Mouse (Mus musculus): ENCODE data around the gene Traf6.

Gene Traf6

DNA sequence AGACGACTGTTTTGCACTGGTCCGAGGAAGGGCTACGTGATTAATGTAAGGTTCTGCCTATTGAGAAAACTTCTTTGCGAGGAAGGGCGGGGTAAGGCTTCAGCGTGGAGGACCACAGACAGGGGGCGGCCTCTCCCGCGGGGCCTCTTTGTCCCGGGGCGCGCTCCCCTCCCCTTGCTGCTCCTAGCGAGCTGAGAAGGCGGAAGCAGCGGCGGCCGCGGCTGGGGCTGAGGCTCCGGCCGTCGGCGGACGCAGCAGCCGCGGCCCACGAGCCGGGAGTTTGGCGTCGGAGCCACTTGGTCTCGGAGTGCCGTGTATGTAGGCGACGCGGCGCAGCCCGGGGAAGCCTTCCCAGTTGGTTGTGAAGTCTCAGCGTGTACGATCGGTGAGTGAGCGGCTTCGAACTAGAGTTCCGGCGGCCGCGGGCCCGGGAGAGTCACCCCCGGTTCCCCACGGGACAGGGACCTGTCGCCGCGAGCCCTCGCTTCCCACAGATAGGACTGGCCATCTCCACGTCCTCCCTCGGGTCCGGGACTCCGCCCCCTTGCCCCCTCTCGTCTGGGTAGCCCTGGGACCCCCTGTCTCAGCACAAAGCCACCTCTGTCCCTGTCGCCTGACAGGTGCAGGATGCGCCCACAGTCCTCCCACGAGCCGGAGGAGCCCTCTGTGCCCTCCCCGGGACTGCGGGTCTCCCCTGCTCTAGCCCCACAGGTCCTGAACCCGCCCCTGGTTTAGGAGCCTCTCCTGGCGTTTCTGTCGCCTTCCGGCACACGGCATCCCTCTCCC lies at the start of gene Traf6:
Gene Traf6 (plus strand): TSS at position 194 of the 786 bp plus-strand sequence.
- peak; percentile 87 for DNase-seq (ENCODE audit: low spot score)

DNA sequence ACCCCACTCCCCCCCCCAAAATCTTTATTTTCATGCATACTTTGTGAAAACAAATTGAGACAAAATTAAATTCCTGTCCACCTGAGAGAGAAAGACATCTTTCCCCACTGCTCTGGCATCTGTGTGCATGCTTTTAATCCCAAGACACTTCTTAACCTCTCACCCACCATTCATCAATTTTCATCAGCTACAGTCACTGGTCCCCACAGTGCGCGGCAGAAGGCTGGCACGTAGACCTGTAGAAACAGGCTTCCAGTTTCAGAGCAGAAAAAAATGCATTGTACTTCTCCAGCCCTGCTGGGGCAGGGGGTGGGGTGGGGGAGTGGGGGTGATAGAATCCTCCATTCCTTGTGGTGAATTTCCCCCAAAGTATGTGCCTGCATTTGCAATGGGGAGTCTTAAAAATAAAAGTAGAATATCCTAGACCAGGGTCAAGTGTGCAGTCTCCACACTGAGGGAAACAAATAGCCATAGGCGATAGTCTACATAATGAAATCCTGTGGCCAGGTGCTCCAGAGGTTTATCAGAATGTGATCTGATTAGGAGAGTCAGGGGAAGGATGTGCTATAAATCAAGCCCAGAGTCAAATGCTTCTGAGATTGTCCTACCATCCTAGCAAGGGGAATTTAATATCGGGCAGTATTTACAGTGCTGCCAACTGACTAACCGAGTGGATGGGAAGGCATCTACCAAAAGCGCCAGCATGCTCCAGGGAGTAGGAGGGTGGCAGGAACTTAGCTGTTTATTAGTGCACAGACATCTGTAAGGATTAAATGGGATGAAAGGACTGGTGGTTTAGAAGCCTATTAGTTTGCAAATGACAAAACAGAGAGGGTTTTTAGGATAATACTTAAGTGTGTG lies 39.0 kb upstream of the Traf6 start:
- DNase-seq (ENCODE audit: low spot score) = no peak

DNA sequence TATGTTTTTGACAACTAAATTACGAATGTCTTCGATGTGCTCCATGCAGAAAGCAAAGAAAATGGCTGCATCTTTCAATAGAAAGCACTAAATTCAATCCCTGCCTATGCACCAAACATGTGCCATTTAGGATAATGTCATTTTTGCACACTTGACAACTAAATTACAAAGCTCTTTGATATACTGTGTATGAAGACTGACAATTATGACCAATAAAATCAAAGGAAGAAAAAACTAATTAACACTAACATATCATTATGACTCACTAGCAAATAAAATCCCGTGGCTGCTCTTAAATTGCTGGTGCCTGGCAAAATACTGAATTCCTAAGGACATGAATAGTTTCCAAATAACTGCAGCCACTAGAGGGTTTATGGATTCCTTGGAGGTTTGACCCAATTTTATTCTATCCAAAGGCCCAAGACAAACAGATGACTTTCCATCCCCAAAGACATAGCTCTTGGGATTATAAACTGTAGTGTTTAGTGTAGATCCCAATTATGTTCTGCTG lies 38.3 kb upstream of the Traf6 start:
- DNase-seq (ENCODE audit: low spot score) = no peak

DNA sequence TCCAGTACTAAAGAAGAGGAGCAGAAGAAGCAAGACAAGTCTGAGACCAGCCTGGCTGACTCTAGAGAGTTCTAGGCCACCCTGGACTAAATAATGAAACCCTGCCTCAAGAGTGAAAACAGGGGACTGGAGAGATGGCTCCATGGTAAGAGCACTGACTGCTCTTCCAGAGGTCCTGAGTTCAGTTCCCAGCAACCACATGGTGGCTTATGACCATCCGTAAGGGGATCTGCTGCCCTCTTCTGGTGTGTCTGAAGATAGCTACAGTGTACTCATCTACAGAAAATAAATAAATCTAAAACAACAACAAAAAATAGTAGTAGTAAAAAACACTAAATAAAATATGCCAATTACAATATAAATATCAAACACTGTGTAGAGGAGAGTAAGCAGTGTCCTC lies 32.4 kb upstream of the Traf6 start:
- no peak for DNase-seq (ENCODE audit: low spot score)

DNA sequence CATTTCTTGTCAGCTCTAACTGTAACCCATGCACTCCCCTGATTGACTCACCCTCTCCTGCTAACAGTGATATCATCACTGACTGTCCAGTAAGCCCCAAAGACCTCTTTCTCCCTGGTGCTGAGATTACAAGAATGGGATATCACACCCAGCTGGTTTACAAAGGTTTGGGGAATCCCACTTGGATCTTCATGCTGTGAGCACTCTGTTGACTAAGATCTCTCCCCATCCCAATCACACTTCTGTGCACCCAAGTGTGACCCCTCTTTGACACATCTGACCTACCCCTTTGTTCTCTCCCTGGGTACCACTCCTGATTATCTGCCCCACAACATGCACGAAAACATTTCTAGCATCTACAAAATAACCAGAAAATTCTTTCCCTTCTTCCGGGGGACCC lies 29.9 kb upstream of the Traf6 start:
- DNase-seq (ENCODE audit: low spot score) = no peak

DNA sequence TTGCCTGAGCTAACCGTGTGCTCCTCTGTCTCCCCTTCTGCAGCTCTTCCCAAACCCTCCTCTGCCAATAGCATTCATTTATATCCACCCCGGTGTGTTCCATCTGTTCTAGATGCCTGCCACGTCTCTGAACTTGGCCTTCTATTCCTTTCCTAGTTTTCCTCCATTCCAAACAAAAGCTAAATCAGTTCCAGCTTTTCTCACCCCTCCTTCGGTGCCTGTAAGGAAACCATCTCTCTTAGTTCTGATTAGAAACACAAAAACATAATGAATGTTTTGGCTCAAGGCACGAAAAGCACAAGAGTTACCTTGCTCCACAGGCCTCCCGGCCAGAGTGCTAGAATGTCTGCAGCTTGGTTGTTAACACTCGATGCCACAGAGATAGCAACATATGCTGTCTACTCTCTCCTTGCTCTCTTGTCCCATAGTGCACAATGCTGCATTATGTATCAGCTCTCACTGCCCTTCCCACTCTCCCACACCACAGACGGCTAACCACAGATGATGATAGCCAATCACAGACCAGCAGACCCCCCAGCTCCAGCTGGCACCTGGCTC lies 29.0 kb upstream of the Traf6 start, which contains the start of the genes Rag1 and B230118H07Rik:
Gene Rag1 (minus strand): TSS at position 388 of the 558 bp plus-strand sequence.
Gene B230118H07Rik (minus strand): TSS at position 419 of the 558 bp plus-strand sequence.
- DNase-seq (ENCODE audit: low spot score) = no peak

DNA sequence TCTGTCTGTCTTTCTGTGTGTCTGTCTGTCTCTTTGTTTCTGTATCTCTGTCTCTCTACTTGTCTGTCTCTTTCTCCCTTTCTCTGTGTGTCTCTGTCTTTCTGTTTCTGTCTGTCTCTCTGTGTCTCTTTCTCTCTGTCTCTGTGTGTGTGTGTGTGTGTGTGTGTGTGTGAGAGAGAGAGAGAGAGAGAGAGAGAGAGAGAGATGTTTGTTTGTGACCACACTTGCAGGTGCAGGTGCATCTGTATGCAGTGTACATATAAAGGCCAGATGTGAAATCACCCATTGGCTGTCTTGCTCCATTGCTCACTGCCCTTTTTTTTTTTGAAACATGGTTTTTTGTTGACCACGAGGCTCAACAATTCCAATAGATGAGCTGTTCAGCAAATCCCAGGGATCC lies 27.8 kb upstream of the Traf6 start:
- no peak for DNase-seq (ENCODE audit: low spot score)

DNA sequence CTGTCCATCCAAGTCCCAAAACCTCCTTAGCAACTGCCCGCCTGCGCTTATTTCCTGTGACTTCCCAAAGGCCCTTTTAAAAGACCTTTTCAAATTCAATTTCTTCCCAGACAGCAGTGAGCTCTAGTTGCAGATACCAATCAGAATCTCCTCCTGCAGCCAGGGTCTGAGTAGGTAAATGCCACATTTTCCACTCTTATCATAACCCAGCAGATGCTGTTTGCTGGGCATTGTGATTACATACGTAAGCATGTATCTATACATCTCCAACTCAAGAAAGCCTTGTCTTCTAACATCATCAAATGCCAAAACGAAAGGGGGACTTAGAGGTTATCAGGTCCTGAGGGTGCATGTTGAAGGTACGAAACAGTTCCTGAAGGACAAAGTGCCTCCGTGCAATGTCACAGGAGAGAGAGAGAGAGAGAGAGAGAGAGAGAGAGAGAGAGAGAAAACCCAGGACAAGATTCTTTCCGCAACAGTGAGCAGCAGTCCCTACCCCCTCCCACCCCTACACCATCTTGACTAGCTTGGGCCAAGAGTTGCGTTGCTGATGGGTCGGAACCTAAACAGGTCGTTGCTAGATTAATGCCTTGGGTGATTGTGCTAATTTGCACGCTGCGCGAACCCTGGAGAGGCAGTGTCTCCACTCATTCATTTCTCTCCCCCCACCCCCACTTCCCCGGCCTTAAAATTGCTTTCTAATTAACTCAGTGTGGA lies 25.9 kb upstream of the Traf6 start:
- DNase-seq (ENCODE audit: low spot score) = no peak

DNA sequence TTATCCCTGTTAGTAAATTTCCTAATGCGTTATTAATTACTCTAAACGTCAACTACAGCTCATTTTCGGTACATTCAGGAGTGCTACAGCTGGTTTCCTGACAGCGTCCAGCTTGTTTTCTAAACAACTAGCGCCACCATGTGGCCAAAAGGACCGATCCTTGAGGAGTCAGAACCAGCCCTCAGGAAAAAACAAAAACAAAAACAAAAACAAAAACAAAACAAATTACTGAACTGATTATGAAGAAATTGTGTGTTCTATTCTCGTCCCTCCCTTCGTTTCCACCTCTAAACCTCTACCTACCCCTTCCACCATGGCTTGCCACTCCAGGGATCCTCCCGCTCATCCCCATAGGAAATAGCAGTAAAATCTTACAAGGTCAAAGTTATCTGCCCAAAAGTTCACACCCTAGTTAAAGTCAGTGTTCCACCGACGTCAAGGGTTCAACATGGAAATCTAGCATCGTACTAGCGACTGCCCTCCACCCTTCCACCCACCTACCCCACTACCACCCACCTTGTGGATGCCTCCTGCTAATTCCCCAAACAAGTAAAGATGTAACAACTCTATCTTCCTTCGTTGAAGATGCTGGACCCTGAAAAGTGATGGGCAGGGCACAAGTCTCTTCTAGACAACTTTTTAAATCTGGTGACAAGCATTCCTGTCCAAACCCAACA lies 25.2 kb upstream of the Traf6 start:
- DNase-seq (ENCODE audit: low spot score) = peak; percentile 89

DNA sequence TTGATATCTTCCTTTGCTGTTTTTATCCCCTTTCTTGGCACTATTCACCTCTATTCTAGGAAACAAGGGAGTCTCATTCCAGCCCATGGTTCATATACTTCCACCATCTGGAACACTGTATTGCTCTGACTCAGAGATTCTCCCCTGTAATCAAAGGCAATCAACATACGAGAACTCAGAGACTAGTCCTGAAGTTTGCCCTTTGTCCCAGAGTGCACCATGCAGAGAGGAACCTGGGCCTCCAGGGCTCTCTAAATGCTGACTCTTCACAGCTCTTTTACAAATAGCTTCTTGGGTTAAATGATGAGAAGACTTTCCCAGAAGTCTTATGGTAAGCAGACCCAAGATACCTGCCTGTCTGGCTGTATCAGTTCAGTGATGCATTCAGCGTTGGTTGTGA lies 17.7 kb upstream of the Traf6 start:
- DNase-seq (ENCODE audit: low spot score) = no peak

DNA sequence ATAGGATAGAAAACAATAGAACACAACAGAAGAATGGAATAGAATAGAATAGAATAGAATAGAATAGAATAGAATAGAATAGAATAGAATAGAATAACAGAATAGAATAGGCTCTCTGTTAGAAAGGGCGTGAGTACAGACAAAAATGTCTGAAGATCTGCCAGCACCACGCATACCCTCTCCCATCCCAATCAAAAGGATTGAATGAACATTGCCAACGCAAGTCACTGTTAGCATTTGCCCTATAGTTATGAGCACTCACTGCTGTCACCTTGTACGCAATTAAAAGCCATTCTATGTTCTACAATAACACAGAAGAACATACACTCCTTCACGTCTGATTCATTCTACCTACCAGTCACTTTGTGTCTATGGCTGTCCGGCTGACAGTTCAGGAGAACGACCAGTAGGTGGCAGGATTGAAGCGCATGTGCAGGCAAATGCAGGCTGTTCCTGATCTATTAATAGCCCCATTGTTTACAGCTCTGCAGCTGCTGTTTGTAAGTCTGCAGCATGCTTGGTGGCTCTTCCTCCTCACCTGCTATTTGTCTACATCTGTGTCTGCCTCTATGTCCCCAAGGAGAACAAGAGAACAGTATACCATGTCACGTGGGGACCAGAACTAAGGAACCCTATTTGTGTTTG lies 13.0 kb upstream of the Traf6 start:
- DNase-seq (ENCODE audit: low spot score) = peak; percentile 90

DNA sequence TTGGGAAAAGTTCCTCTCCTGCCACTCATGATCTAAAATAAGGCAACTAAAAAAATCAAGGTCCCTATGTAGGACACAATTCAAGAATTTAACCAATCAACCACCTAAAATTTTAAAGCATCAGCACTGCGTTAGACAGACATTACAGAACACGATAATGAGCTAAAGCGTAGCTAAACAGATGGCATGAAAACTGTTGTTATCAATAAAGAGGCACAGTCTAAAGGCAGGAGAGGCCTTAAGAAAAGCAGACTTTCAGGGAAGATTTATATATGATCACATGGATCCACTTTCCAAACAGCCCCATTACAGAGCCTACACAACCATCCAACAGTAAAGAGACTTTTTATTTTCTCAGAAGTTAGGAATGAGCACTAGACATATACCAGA lies 12.5 kb upstream of the Traf6 start:
- DNase-seq (ENCODE audit: low spot score) = no peak

DNA sequence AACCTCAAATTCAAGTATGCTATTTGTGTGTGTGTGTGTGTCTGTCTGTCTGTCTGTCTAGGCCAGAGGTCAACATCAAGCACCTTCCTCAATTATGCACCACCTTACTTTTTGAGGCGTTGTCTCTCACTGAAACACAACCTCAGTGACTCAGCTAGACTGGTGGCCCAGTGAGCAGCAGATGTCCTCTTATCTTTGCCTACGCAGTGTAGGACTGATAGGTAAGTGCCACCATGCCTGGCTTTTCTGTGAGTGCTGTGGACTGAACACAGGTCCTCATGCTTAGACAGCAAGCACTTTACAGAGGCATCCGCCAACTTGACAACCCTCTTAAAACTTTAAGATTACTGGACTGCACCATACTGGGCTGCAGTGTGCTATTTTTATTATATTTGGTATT lies 9.5 kb upstream of the Traf6 start:
- no peak for DNase-seq (ENCODE audit: low spot score)

DNA sequence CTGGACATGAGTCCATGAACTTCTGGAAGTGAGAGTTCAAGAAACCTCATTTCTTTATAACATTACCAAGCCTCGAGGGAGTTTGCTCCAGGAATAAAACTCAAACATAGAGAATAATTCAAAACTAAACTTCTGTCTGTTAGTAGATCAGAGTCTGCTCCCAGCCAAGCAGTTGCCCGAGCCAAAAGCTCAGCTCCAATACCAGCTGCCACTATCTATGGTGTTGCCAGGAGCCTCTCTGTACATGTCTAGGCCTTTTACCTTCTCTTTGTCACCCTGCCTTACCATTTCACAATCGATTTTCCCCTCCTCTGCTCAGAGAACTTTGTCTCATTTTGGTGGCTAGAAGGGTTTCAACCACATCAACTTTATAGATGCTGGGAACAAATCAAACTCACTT lies 4.7 kb upstream of the Traf6 start:
- peak; percentile 27 for DNase-seq (ENCODE audit: low spot score)

DNA sequence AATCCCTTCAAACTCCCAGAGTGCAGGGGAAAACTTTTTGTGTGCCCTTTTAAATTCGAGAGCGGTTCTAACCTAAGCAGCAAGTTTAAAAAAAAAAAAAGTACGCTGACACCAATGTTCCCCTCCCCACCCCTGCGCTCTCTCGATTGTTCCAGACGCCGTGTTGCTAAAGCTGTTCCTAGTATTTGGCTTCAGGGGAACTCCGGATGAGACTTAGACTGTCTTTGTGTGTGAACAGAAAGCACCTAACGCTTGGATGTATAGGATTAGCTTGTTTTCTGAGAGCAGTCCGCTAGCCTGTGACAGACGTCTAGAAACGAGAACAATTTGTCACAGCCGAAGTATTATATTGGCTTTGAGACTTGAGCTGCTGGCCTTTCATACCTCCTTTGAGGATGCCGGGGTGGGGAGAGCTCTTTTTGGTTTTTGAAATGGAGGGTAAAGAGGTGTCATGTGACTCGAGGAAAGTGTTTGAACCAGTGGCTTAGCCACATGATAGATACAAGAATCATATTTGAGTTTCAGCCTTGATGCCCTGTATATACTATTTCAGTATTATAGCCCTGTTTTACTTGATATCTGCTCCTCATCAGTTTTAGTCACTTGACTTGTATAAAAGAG lies 1.0 kb downstream of the Traf6 start:
- DNase-seq (ENCODE audit: low spot score) = no peak

DNA sequence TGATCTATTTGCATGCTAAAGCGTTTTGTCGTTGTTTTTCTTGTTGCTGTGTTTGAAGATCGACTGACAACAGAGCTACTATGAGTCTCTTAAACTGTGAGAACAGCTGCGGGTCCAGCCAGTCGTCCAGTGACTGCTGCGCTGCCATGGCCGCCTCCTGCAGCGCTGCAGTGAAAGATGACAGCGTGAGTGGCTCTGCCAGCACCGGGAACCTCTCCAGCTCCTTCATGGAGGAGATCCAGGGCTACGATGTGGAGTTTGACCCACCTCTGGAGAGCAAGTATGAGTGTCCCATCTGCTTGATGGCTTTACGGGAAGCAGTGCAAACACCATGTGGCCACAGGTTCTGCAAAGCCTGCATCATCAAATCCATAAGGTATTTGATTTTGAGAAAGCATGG lies 6.2 kb downstream of the Traf6 start:
- peak; percentile 29 for DNase-seq (ENCODE audit: low spot score)

DNA sequence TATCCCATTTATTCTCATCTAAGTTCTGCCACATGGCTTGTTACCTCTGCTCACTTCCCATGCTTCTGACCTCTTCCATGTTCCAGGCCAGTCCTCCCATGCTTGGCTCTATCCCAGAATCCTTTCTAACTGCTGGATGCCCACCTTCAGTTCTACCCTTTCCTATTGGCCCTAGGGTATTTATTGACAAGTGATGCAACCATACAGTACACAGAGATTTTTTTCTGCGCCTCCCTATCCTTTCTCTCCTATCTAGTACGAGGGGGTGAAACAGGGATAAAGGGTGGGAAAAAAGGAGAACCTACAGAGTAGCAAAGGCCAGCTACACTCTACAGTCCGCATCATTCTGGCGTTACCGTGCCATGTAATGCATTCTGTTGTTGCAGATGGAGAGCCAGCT lies 9.8 kb downstream of the Traf6 start:
- no peak for DNase-seq (ENCODE audit: low spot score)

DNA sequence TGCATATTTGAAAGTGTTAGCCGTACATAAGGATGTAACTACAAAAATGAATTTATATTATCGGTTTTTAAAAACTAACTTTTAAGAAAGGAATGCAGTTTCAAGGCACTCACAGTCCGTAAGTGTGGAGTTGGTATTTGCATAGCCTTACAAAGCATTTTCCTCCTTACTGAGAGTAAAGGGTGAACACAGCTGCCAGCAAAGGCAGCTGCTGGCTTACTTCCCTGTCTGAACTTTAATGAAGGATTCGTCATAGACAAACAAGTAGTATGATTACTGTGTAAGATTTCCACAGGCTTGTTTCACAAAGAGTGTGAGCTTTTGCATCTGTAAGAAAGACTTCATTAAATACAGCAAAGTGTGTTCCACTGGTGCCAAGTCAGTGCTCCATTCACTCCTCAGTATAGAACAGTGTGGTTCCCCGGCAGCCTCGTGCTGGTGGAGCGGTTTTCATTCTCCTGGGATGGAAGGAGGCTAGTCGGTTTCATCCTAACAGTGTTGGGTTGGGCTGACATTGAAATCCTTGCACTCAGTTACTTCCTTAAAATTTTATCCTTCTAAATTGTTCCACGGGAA lies 12.1 kb downstream of the Traf6 start:
- DNase-seq (ENCODE audit: low spot score) = no peak

DNA sequence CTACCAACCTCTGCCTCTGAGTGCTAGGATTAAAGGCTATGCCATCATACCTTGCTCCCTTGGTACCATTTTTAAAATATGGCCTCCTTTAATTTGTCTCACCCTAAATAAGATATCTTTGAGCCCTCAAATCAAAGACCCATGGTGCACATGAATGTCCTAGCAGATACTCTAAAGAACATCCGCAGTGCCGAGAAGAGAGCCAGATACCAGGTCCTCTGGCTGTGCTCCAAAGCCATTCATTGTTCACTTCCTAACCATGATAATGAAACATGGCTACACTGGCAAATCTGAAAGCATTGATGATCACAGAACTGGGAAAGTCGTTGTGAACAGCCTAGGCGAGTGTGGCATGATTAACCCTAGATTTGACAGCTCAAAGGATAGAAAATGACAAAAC lies 14.8 kb downstream of the Traf6 start:
- no peak for DNase-seq (ENCODE audit: low spot score)

DNA sequence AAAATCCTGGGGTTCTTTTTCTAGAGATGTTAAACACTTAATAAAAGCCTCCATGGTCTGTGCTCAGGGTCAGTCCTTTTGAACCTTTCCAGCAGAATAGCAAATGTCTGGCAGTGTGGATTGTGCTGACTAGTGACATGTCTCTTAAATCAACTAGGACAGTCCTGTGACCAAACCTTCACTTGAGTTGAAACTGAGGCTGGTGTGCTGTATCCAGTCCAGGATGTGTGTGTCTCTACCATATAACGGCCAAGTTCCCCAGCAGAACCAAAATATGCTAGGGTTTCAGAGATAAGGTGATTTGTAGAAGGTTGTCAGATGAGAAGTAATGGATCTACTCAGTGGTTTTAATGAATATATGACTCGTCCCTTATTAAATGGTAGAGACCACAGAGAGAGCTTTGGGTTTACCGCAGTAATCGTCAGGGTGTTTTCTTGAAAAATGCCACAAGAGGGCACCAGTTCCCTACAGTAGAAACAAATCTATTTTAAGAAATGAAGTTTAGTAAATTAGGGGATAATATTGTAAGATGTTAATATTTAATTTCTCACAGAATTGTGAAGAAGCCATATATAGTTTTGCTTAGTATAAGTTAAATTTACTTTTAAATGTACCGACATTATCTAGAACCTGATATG lies 15.5 kb downstream of the Traf6 start:
- peak; percentile 38 for DNase-seq (ENCODE audit: low spot score)

All from layer of hippocampus, adult 11-12 months (tissue).